18 mouse cellular contexts compared by ENCODE assay signal in genomic region chr5:119807481-119808183, GRCm38 (mm10). TPM values are rescaled to one million over a fixed set of nuclear protein-coding genes. Genes with fewer than 3 reads are reported as not detected.
A peak's percentile ranks its signal among the peaks of the same experiment; 100 is the strongest.
DNase-seq lines count a peak whose midpoint lies in the region; ATAC-seq and TF ChIP-seq lines count a peak whose summit lies in the region.
"Had no signal": no experiment of that assay in that cellular context is flagged by ENCODE, and none has a peak within 500 bp of the region (broad histone marks: within the 10 kb centered on the region; RNA-seq: fewer than 3 reads in every experiment).

No protein-coding gene starts in this region.

- no peak for ATAC-seq in heart, embryonic 12.5 days (ENCODE audit: insufficient number of reproducible peaks, low FRiP score)
- ATAC-seq in lung, embryonic 14.5 days (ENCODE audit: insufficient read depth) = no peak
- ATAC-seq in kidney, embryonic 14.5 days (ENCODE audit: low FRiP score, low TSS enrichment) = no peak
- ATAC-seq: forebrain, postnatal 0 days; inflammation-experienced regulatory T-cells, adult 6 months had no signal

- intact Hi-C loops in heart, adult 2 months (cut with DNase I) = no loop called here

- peak overlapping the region; percentile 9; the same call in 1 of the 2 replicates for H3K4me2 ChIP-seq in heart, embryonic 12.5 days
- H3K4me2 ChIP-seq in lung, embryonic 14.5 days = peak overlapping the region; percentile 81
- no peak overlapping the region for H3K4me2 ChIP-seq in kidney, embryonic 14.5 days (replicated peaks; ENCODE audit: low read depth, low read length)
- H3K4me2 ChIP-seq: liver, embryonic 11.5 days had no signal

- H3K4me1 ChIP-seq in heart, embryonic 12.5 days (replicated peaks) = peaks cover 19% of the 10 kb centered on the region
- no peaks in the 10 kb centered on the region for H3K4me1 ChIP-seq in heart, adult 2 months (ENCODE audit: control insufficient read depth, insufficient read depth, low read length)
- H3K4me1 ChIP-seq in testis, adult 2 months (ENCODE audit: control insufficient read depth, insufficient read depth, low read length) = peaks cover 9% of the 10 kb centered on the region
- peaks cover 6% of the 10 kb centered on the region; the same call in 1 of the 2 replicates for H3K4me1 ChIP-seq in lung, embryonic 14.5 days (ENCODE audit: insufficient read depth)
- no peaks in the 10 kb centered on the region for H3K4me1 ChIP-seq in kidney, embryonic 14.5 days (ENCODE audit: control insufficient read depth, insufficient read depth, low read length)

- no peak overlapping the region for H3K9ac ChIP-seq in heart, embryonic 12.5 days
- no peak overlapping the region for H3K9ac ChIP-seq in heart, adult 2 months (ENCODE audit: low read depth, low read length)
- H3K9ac ChIP-seq in lung, embryonic 14.5 days = peak overlapping the region; percentile 90
- H3K9ac ChIP-seq in kidney, embryonic 14.5 days (ENCODE audit: low read depth, low read length) = no peak overlapping the region
- H3K9ac ChIP-seq: forebrain, postnatal 0 days had no signal

- TF ChIP-seq CTCF in heart, adult 2 months (IDR thresholded peaks at IDR 0.05) = no peak
- TF ChIP-seq CTCF in testis, adult 2 months (IDR thresholded peaks at IDR 0.05; ENCODE audit: control insufficient read depth, insufficient read depth, insufficient replicate concordance, low read depth, low read length) = no peak
- TF ChIP-seq CTCF in lung, embryonic 14.5 days (IDR thresholded peaks at IDR 0.05; ENCODE audit: low read depth) = no peak

- no peak for DNase-seq in heart, adult 2 months
- no peak for DNase-seq in testis, postnatal 14 days (ENCODE audit: low spot score)
- peak; percentile 88 for DNase-seq in lung, embryonic 14.5 days
- DNase-seq in cerebellum, adult 9-10 months = no peak
- DNase-seq: adrenal gland, postnatal 10 days; cerebellum, adult 2 months; forebrain, postnatal 0 days; kidney, adult 9 months had no signal

- no peak for TF ChIP-seq POLR2A in heart, adult 2 months (IDR thresholded peaks at IDR 0.05; ENCODE audit: insufficient read depth, low read depth, low read length)
- TF ChIP-seq POLR2A in testis, adult 2 months (IDR thresholded peaks at IDR 0.05; ENCODE audit: control insufficient read depth, low read depth, low read length) = no peak

- no peak for TF ChIP-seq EP300 in heart, adult 2 months (IDR thresholded peaks at IDR 0.05; ENCODE audit: insufficient read depth, low read depth, low read length)

- peaks cover 48% of the 10 kb centered on the region for H3K27me3 ChIP-seq in heart, embryonic 12.5 days (replicated peaks)
- peaks cover 11% of the 10 kb centered on the region for H3K27me3 ChIP-seq in heart, adult 2 months (ENCODE audit: control insufficient read depth, insufficient read depth, low read length)
- H3K27me3 ChIP-seq in testis, adult 2 months (ENCODE audit: control insufficient read depth, insufficient read depth, low read length) = peaks cover 3% of the 10 kb centered on the region; the same call in 1 of the 2 replicates
- peaks cover 68% of the 10 kb centered on the region for H3K27me3 ChIP-seq in lung, embryonic 14.5 days (ENCODE audit: insufficient read depth, low read length)
- peaks cover 96% of the 10 kb centered on the region for H3K27me3 ChIP-seq in kidney, embryonic 14.5 days (ENCODE audit: control insufficient read depth, insufficient read depth, low read length)

- peak overlapping the region; percentile 10; the same call in 1 of the 2 replicates for H3K27ac ChIP-seq in heart, embryonic 12.5 days (ENCODE audit: poor library complexity, severe bottlenecking)
- H3K27ac ChIP-seq in heart, adult 2 months = no peak overlapping the region
- H3K27ac ChIP-seq in testis, adult 2 months (ENCODE audit: control insufficient read depth, insufficient read depth, low read depth, low read length) = peak overlapping the region; percentile 84
- peak overlapping the region; percentile 97 for H3K27ac ChIP-seq in lung, embryonic 14.5 days (ENCODE audit: low read depth)
- no peak overlapping the region for H3K27ac ChIP-seq in kidney, embryonic 14.5 days (ENCODE audit: low read depth, low read length)

- WGBS in heart, embryonic 12.5 days = 15% methylated on average over 20 of the region's 20 CpGs
- WGBS in heart, adult 2 months = 23% methylated on average over 20 of the region's 20 CpGs
- WGBS in lung, embryonic 14.5 days = 7% methylated on average over 20 of the region's 20 CpGs
- 2% methylated on average over 20 of the region's 20 CpGs for WGBS in kidney, embryonic 14.5 days

- H3K79me2 ChIP-seq in heart, adult 2 months (replicated peaks; ENCODE audit: control insufficient read depth, insufficient read depth, low read length) = no peaks in the 10 kb centered on the region

- H3K36me3 ChIP-seq in heart, embryonic 12.5 days = no peaks in the 10 kb centered on the region
- no peaks in the 10 kb centered on the region for H3K36me3 ChIP-seq in heart, adult 2 months (ENCODE audit: control insufficient read depth, insufficient read depth, low read length)
- no peaks in the 10 kb centered on the region for H3K36me3 ChIP-seq in testis, adult 2 months (ENCODE audit: control insufficient read depth, insufficient read depth, low read length)
- no peaks in the 10 kb centered on the region for H3K36me3 ChIP-seq in lung, embryonic 14.5 days (ENCODE audit: insufficient read depth)
- no peaks in the 10 kb centered on the region for H3K36me3 ChIP-seq in kidney, embryonic 14.5 days (ENCODE audit: control insufficient read depth, insufficient read depth, low read length)

- H3K9me3 ChIP-seq in heart, embryonic 12.5 days (replicated peaks) = 0 out of 2 replicates have a peak, but pooled peaks cover 3% of the 10 kb centered on the region
- no peaks in the 10 kb centered on the region for H3K9me3 ChIP-seq in lung, embryonic 14.5 days (ENCODE audit: low read depth, low read length)
- H3K9me3 ChIP-seq in kidney, embryonic 14.5 days (ENCODE audit: control insufficient read depth, low read length) = no peaks in the 10 kb centered on the region

- no peak overlapping the region for H3K4me3 ChIP-seq in heart, embryonic 12.5 days
- no peak overlapping the region for H3K4me3 ChIP-seq in heart, adult 2 months
- H3K4me3 ChIP-seq in testis, adult 2 months (ENCODE audit: control insufficient read depth, low read depth, low read length) = peak overlapping the region; percentile 56
- peak overlapping the region; percentile 43; the same call in 1 of the 2 replicates for H3K4me3 ChIP-seq in lung, embryonic 14.5 days (ENCODE audit: low read depth, low read length)
- no peak overlapping the region for H3K4me3 ChIP-seq in kidney, embryonic 14.5 days (ENCODE audit: low read length)
- H3K4me3 ChIP-seq: erythroblast, embryonic 14.5 days had no signal

RNA-seq across cellular contexts. Expression of gene Tbx5, which starts 24.8 kb away (rescaled TPM):
- polyA plus RNA-seq in heart, embryonic 12.5 days (2016; fragmentation: Nextera tagmentation; extraction: Ambion mirVana) = 42.6 and 45.6 TPM in 2 replicates
- total RNA-seq in heart, adult 2 months (2021) = 10 to 100 TPM; 22.6 to 36.9 TPM
- 26.5 and 27.0 TPM in 2 replicates for polyA plus RNA-seq in heart, adult 2 months (2012; rRNA removed)
- polyA plus RNA-seq in testis, adult 2 months (2012; rRNA removed) = 5.8 TPM in 2 replicates
- 57.7 and 59.4 TPM in 2 replicates for polyA plus RNA-seq in lung, embryonic 14.5 days (2014; fragmentation: Nextera tagmentation; extraction: Ambion mirVana)
- not detected in 2 replicates for polyA plus RNA-seq in kidney, embryonic 14.5 days (2014; fragmentation: Nextera tagmentation; extraction: Ambion mirVana)
- total RNA-seq: left cerebral cortex, adult 18-20 months; MEL; monocyte, adult 5-6 weeks had no signal
- polyA plus RNA-seq: cerebellum, adult 2 months; erythroblast, embryonic 14.5 days; forebrain, postnatal 0 days; inflammation-experienced regulatory T-cells, adult 6 months; large intestine, adult 2 months had no signal

Comparison
In these comparisons a context has a peak if more than half of its experiments do, and no peak if none do; other contexts are left out.
1. H3K27ac ChIP-seq: peak in heart, embryonic 12.5 days (single experiment), testis, adult 2 months (single experiment) and lung, embryonic 14.5 days (single experiment); none in heart, adult 2 months (single experiment) and kidney, embryonic 14.5 days (single experiment).
2. H3K4me3 ChIP-seq: peak in testis, adult 2 months (single experiment) and lung, embryonic 14.5 days (single experiment); none in heart, embryonic 12.5 days (single experiment), heart, adult 2 months (single experiment) and kidney, embryonic 14.5 days (single experiment).